Mouse (Mus musculus) hematopoietic stem cell, adult 5-6 weeks (primary cell): ENCODE data around the gene Kremen2. TPM values are rescaled to one million over a fixed set of nuclear protein-coding genes. Genes with fewer than 3 reads are reported as not detected.

ENCODE experiments used
- ATAC-seq, 2 experiments: fragments of 125-278 bp in 1 of 2; replicated peaks in 1 of 2; 2 replicates each; pipeline ENCODE4 v1.8.0; 2016 to 2017; ENCODE audit warnings: inconsistent platforms in 2 of 2, mild to moderate bottlenecking in 2 of 2, moderate number of reproducible peaks in 2 of 2, low read depth in 1 of 2, moderate TSS enrichment in 1 of 2; ENCODE audit not compliant: low FRiP score in 2 of 2, poor library complexity in 2 of 2, severe bottlenecking in 2 of 2, insufficient read depth in 1 of 2, low TSS enrichment in 1 of 2
- total RNA-seq: library from RNA; stranded (forward); fragments of 172-1452, 232-1000 nt; gene quantifications from 2 replicates; pipeline ENCODE4 v1.2.3, GENCODE M21; 2017

Kremen2 gene
- total RNA-seq, 1 experiment from 2014 or later, result not detected

GRCm38 (mm10) chr17:23770896-23771283 lies 25.3 kb upstream of the Kremen2 start:
- ATAC-seq, result 0 out of 4 replicates have a peak, but pooled peaks of 1 of the 2 experiments have one; percentile 2

- ATAC-seq, result no peak
Observed at GRCm38 (mm10) chr17:23770493-23770892, 24.9 kb upstream of the Kremen2 start.

- no peak for ATAC-seq
Observed at GRCm38 (mm10) chr17:23762976-23763375, 17.3 kb upstream of the Kremen2 start.

- no peak for ATAC-seq
Observed at GRCm38 (mm10) chr17:23761155-23761554, 15.5 kb upstream of the Kremen2 start.

- no peak for ATAC-seq
Observed at GRCm38 (mm10) chr17:23760231-23760630, 14.6 kb upstream of the Kremen2 start.

GRCm38 (mm10) chr17:23758801-23759200 lies 13.2 kb upstream of the Kremen2 start:
- no peak for ATAC-seq

GRCm38 (mm10) chr17:23757581-23757980 lies 11.9 kb upstream of the Kremen2 start:
- no peak for ATAC-seq

- ATAC-seq, result peak; percentile 32 to 52; a peak in 3 of 4 replicates
Observed at GRCm38 (mm10) chr17:23755689-23756088, 10.1 kb upstream of the Kremen2 start.

- no peak for ATAC-seq
Observed at GRCm38 (mm10) chr17:23749400-23750191, 4.0 kb upstream of the Kremen2 start.

- peak; percentile 57 to 66 for ATAC-seq
Observed at GRCm38 (mm10) chr17:23748631-23749391, 3.2 kb upstream of the Kremen2 start.

GRCm38 (mm10) chr17:23748026-23748425 lies 2.4 kb upstream of the Kremen2 start:
- no peak for ATAC-seq

GRCm38 (mm10) chr17:23747471-23747870 lies 1.8 kb upstream of the Kremen2 start:
- ATAC-seq, result no peak

- ATAC-seq, result peak; percentile 21 to 50; a peak in 3 of 4 replicates
Observed at GRCm38 (mm10) chr17:23746767-23747166, 1.1 kb upstream of the Kremen2 start.

- 0 out of 4 replicates have a peak, but pooled peaks of 1 of the 2 experiments have one; percentile 19 for ATAC-seq
Observed at GRCm38 (mm10) chr17:23746311-23746710, 678 bp upstream of the Kremen2 start.

- no peak for ATAC-seq
Observed at GRCm38 (mm10) chr17:23744651-23745050, 982 bp downstream of the Kremen2 start.

GRCm38 (mm10) chr17:23744076-23744475 lies 1.6 kb downstream of the Kremen2 start:
- ATAC-seq, result no peak

- ATAC-seq, result no peak
Observed at GRCm38 (mm10) chr17:23742941-23743340, 2.7 kb downstream of the Kremen2 start.

- no peak for ATAC-seq
Observed at GRCm38 (mm10) chr17:23742210-23742793, 3.3 kb downstream of the Kremen2 start.
